Mouse (Mus musculus) skeletal muscle tissue, adult 2 months (tissue): ENCODE results near the gene Itpk1.
"Not testable (repeated sequence)": the region's sequence is repeated elsewhere in the genome, so short reads cannot be mapped to it uniquely, and the experiment has no call there.

ENCODE experiments used
- DNase-seq: peaks from one replicate; pipeline ENCODE4 v3.0.0-alpha.2; 2012; ENCODE audit warnings: low read depth, low spot score

Gene Itpk1

GRCm38 (mm10) chr12:102661772-102662171, 43.0 kb downstream of the Itpk1 start:
- DNase-seq = no peak

- no peak for DNase-seq
Observed at GRCm38 (mm10) chr12:102660906-102661651, 43.7 kb downstream of the Itpk1 start.

- DNase-seq = no peak
Observed at GRCm38 (mm10) chr12:102653003-102653402, 51.7 kb downstream of the Itpk1 start.

- DNase-seq = no peak
Observed at GRCm38 (mm10) chr12:102652420-102652819, 52.3 kb downstream of the Itpk1 start.

- DNase-seq = no peak
Observed at GRCm38 (mm10) chr12:102651871-102652270, 52.9 kb downstream of the Itpk1 start.

GRCm38 (mm10) chr12:102651401-102651800, 53.3 kb downstream of the Itpk1 start:
- no peak for DNase-seq

- no peak for DNase-seq
Observed at GRCm38 (mm10) chr12:102650649-102651048, 54.1 kb downstream of the Itpk1 start.

GRCm38 (mm10) chr12:102647839-102648564, 56.7 kb downstream of the Itpk1 start:
- no peak for DNase-seq

- DNase-seq = no peak
Observed at GRCm38 (mm10) chr12:102646586-102647260, 58.0 kb downstream of the Itpk1 start.

GRCm38 (mm10) chr12:102645911-102646585, 58.7 kb downstream of the Itpk1 start:
- DNase-seq = no peak

GRCm38 (mm10) chr12:102643316-102643715, 61.4 kb downstream of the Itpk1 start:
- no peak for DNase-seq

- DNase-seq = no peak
Observed at GRCm38 (mm10) chr12:102640436-102641163, 64.1 kb downstream of the Itpk1 start.

- DNase-seq = no peak
Observed at GRCm38 (mm10) chr12:102638878-102639277, 65.9 kb downstream of the Itpk1 start.

- DNase-seq = no peak
Observed at GRCm38 (mm10) chr12:102637235-102637634, 67.5 kb downstream of the Itpk1 start.

GRCm38 (mm10) chr12:102634436-102635050, 70.2 kb downstream of the Itpk1 start:
- no peak for DNase-seq

- DNase-seq = no peak
Observed at GRCm38 (mm10) chr12:102633083-102633501, 71.6 kb downstream of the Itpk1 start.

GRCm38 (mm10) chr12:102631690-102632089, 73.0 kb downstream of the Itpk1 start:
- DNase-seq = no peak

- not testable (repeated sequence) for DNase-seq
Observed at GRCm38 (mm10) chr12:102630471-102630870, 74.3 kb downstream of the Itpk1 start.

- DNase-seq = no peak
Observed at GRCm38 (mm10) chr12:102628221-102628620, 76.5 kb downstream of the Itpk1 start.

GRCm38 (mm10) chr12:102627545-102627944, 77.2 kb downstream of the Itpk1 start:
- DNase-seq = no peak

GRCm38 (mm10) chr12:102626841-102627240, 77.9 kb downstream of the Itpk1 start:
- no peak for DNase-seq
